Mouse (Mus musculus): ENCODE results near the gene Nagpa.

- TF ChIP-seq MAX (IDR thresholded peaks at IDR 0.05; ENCODE audit: low read depth) (no peak), SRF (IDR thresholded peaks at IDR 0.05; ENCODE audit: control insufficient read depth, insufficient read length, low read depth) (no peak)
These were observed 39.5 kb downstream of the Nagpa start for GRCm38 (mm10) chr16:5164327-5164726.
